Mouse (Mus musculus): ENCODE data around the gene Tmx1.

GRCm38 (mm10) chr12:70421028-70421427, 31.9 kb upstream of the Tmx1 start:
- TF ChIP-seq CTCF (IDR thresholded peaks at IDR 0.05; ENCODE audit: low read depth, low read length) (no peak), GATA1 (IDR thresholded peaks at IDR 0.05; ENCODE audit: borderline replicate concordance, low read length) (no peak), TAL1 (conservative IDR thresholded peaks at IDR 0.05; ENCODE audit: low read depth, low read length) (no peak), POLR2AphosphoS5 (IDR thresholded peaks at IDR 0.05; ENCODE audit: insufficient replicate concordance, low read depth, low read length) (no peak), GATA2 (IDR thresholded peaks at IDR 0.05; ENCODE audit: borderline replicate concordance, low read depth, low read length) (no peak)

Measured in G1E (cell line).